Mouse (Mus musculus) thymus, adult 2 months (tissue): Measurements from ENCODE around the gene Rbm19. TPM values are rescaled to one million over a fixed set of nuclear protein-coding genes. Genes with fewer than 3 reads are reported as not detected.

Experiments
- DNase-seq: peaks from one replicate; pipeline ENCODE4 v3.0.0; 2021
- H3K27ac ChIP-seq: fragments of 200-500 bp; 2 replicates; pipeline ENCODE4 v1.5.1; 2012; ENCODE audit warnings: low read length, control low read depth; ENCODE audit not compliant: control insufficient read depth, insufficient read depth
- H3K27me3 ChIP-seq: fragments of 200-500 bp; 2 replicates; pipeline ENCODE4 v1.6.1; 2012; ENCODE audit warnings: mild to moderate bottlenecking, low read length, moderate library complexity, mixed read lengths; ENCODE audit not compliant: control insufficient read depth, insufficient read depth
- H3K36me3 ChIP-seq: fragments of 200-500 bp; 2 replicates; pipeline ENCODE4 v1.6.1; 2012; ENCODE audit warnings: mild to moderate bottlenecking, low read length, moderate library complexity; ENCODE audit not compliant: control insufficient read depth, insufficient read depth
- H3K4me1 ChIP-seq: fragments of 200-500 bp; replicated peaks from 2 replicates; pipeline ENCODE4 v1.6.1; 2012; ENCODE audit warnings: low read length; ENCODE audit not compliant: control insufficient read depth, insufficient read depth
- H3K4me3 ChIP-seq: fragments of 200-500 bp; 2 replicates; pipeline ENCODE4 v1.5.1; 2012; ENCODE audit warnings: mild to moderate bottlenecking, low read length, control low read depth, moderate library complexity; ENCODE audit not compliant: control insufficient read depth, insufficient read depth
- CTCF ChIP-seq: fragments of 200-500 bp; IDR thresholded peaks from 2 replicates; pipeline ENCODE4 v1.5.1; 2012; ENCODE audit warnings: mild to moderate bottlenecking, control low read depth, low read length, moderate library complexity, borderline replicate concordance; ENCODE audit not compliant: control insufficient read depth, poor library complexity, insufficient read depth; ENCODE audit errors: extremely low read depth
- POLR2A ChIP-seq: fragments of 200-500 bp; IDR thresholded peaks from 2 replicates; pipeline ENCODE4 v1.6.1; 2012; ENCODE audit warnings: mild to moderate bottlenecking, low read length, control low read depth, moderate library complexity; ENCODE audit not compliant: control insufficient read depth, poor library complexity, insufficient read depth; ENCODE audit errors: extremely low read depth
- WGBS: fragments of 180-500 bp; shearing (Covaris S2); methylation state at CpG from one replicate; pipeline ENCODE4 v1.1.7; 2018; 5-methylcytosine and 5-hydroxymethylcytosine counted together
- polyA plus RNA-seq: library from polyadenylated mRNA; depleted of rRNA; stranded (reverse); fragments of >200 nt; gene quantifications from 2 replicates; pipeline ENCODE4 v1.2.3, GENCODE M21; 2012

The Rbm19 gene
- polyA plus RNA-seq, 1 experiment: 19.6 TPM

DNA sequence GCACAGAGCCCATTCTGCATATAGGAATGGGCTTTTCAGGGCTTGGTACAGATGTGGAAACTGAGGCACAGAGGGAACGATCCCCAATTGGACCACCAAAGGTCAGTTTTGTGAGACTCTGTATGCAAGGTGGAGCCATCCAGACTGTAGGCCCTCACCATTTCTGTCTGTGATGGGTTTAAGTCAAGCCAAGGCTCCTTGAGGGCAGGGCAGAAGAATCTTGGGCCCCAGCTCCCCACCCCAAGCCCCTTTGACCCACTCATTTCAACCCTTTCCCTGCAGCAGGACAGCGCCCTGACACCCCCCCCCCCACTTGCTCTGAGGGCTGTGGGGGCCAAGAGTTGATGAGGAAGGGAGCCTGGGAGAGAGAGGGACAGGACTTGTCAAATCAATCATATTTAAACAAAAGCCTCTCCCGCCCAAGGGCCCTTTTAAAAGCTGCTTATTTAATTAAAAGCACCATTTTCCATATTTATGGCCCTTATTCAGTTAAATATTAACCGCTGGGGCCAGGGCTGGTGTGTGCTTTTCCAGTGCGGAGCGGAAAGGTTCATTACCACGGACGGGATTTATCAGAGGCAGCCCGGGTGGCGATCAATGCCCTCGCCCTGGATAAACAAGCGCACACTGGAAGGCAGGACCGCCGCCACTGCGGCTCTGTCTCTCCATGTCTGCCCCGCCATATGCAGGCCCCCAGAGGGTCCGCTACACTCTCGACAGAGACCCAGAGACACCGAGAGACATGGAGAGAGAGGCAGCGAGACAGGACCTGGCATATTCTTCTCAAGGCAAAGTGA, 112.5 kb downstream of the Rbm19 start:
- Histone ChIP-seq H3K27me3 (no peaks in the 10 kb centered on the region), H3K4me3 (no peak overlapping the region), H3K4me1 (no peaks in the 10 kb centered on the region), H3K27ac (no peak overlapping the region), H3K36me3 (no peaks in the 10 kb centered on the region)
- no peak for DNase-seq
- 85% methylated on average over 20 of the region's 20 CpGs for WGBS
- TF ChIP-seq CTCF (no peak), POLR2A (no peak)

GRCm38 (mm10) chr5:120231435-120232147, 115.3 kb downstream of the Rbm19 start:
- DNase-seq: no peak
- Histone ChIP-seq H3K36me3 (no peaks in the 10 kb centered on the region), H3K4me1 (no peaks in the 10 kb centered on the region), H3K27ac (no peak overlapping the region), H3K27me3 (no peaks in the 10 kb centered on the region), H3K4me3 (no peak overlapping the region)
- TF ChIP-seq CTCF (no peak), POLR2A (no peak)
- WGBS: 28% methylated on average over 25 of the region's 25 CpGs

DNA sequence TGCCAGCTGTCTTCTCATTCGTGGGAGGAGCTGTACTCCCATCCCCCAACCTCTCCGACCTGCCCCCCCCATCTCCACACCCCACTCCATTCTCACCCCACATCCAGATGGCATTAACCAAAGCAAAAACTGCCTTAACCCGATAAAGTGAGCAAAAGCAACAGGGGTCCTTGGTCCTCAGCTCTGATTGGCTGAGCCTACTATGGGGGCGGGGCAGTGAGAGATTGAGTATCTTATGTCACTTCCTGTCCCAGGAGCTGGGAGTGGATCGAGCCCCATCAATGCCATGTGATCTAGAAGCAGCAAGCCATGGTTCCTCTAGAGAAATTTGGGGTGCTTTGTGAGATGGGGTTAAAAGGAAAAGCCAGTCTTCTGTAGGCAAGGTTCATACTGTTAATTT, 118.9 kb downstream of the Rbm19 start:
- no peaks in the 10 kb centered on the region for H3K36me3 ChIP-seq
- no peak overlapping the region for H3K4me3 ChIP-seq
- H3K4me1 ChIP-seq: no peaks in the 10 kb centered on the region
- no peak overlapping the region for H3K27ac ChIP-seq
- no peaks in the 10 kb centered on the region for H3K27me3 ChIP-seq
- no peak for DNase-seq
- TF ChIP-seq CTCF (no peak), POLR2A (no peak)
- 59% methylated on average over 5 of the region's 5 CpGs for WGBS

DNA sequence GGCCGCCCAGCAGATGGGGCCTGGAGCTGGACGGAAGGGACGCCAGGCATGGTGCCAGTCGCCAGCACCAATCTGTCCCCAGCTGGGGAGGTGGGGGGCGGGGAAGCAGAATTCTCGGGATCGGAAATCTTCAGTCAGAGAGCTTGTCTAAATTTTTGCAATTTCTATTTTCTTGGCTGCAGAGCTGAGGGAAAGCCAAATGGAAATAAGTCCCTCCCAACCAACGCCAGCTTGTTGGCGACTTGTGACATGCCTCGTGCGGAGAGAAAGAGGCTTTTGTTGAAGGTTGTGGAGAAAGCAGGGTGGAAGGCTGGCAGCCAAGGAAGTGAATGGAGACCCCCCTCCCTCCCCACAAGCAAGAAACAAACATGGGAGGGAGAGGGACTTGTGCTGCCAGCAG, 119.3 kb downstream of the Rbm19 start:
- TF ChIP-seq POLR2A (no peak), CTCF (no peak)
- no peak for DNase-seq
- Histone ChIP-seq H3K27me3 (no peaks in the 10 kb centered on the region), H3K27ac (no peak overlapping the region), H3K4me3 (no peak overlapping the region), H3K4me1 (no peaks in the 10 kb centered on the region), H3K36me3 (no peaks in the 10 kb centered on the region)
- 87% methylated on average over 11 of the region's 11 CpGs for WGBS

- Histone ChIP-seq H3K36me3 (no peaks in the 10 kb centered on the region), H3K4me1 (no peaks in the 10 kb centered on the region), H3K4me3 (no peak overlapping the region), H3K27me3 (no peaks in the 10 kb centered on the region), H3K27ac (no peak overlapping the region)
- 86% methylated on average over 7 of the region's 7 CpGs for WGBS
- no peak for TF ChIP-seq POLR2A
- no peak for TF ChIP-seq CTCF
- no peak for DNase-seq
Measured at GRCm38 (mm10) chr5:120240071-120240470, 123.8 kb downstream of the Rbm19 start.

DNA sequence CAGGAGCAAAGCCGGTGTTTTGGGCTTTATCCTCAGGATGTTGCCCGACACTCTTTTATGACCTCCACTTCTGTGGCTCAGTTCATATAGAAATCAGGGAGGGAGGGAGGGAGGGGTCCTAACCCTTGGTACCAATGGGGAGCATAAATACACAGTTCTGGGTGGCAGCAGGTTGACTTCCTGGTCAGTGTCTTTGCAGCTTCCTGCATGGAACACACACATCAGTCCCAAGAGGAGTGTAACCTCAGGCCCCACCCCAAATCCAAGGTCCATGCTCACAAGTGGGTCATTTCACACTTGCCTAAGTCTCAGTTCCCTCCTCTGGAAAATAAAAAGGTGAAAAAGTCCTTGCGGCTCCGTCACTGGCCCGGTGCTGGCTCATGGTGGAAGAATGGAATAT, 129.1 kb downstream of the Rbm19 start:
- H3K27me3 ChIP-seq: no peaks in the 10 kb centered on the region
- DNase-seq: no peak
- no peak overlapping the region for H3K27ac ChIP-seq
- WGBS: 51% methylated on average over 5 of the region's 5 CpGs
- TF ChIP-seq POLR2A: no peak
- no peak overlapping the region for H3K4me3 ChIP-seq
- H3K4me1 ChIP-seq: no peaks in the 10 kb centered on the region
- H3K36me3 ChIP-seq: no peaks in the 10 kb centered on the region
